Mouse (Mus musculus) small intestine, adult 2 months (tissue): ENCODE measurements at regions not wholly inside any gene's neighbourhood (a gene's known extent, or its start where the extent isn't known, plus 50 kb on each side); places are given as distances from the start of the nearest gene placed in this dataset.

ENCODE experiments used
- H3K27ac ChIP-seq: fragments of 200-500 bp; 2 replicates; pipeline ENCODE4 v1.5.1; 2012; ENCODE audit warnings: low read depth, low read length, control low read depth, inconsistent platforms; ENCODE audit not compliant: insufficient read depth
- H3K27me3 ChIP-seq: fragments of 200-500 bp; 2 replicates; pipeline ENCODE4 v1.6.1; 2012; ENCODE audit warnings: mild to moderate bottlenecking, moderate library complexity, low read length, inconsistent platforms; ENCODE audit not compliant: control insufficient read depth, insufficient read depth
- H3K36me3 ChIP-seq: fragments of 200-500 bp; 2 replicates; pipeline ENCODE4 v1.6.1; 2012; ENCODE audit warnings: mild to moderate bottlenecking, low read length, control low read depth, inconsistent platforms; ENCODE audit not compliant: control insufficient read depth, insufficient read depth
- H3K4me1 ChIP-seq: fragments of 200-500 bp; 2 replicates; pipeline ENCODE4 v1.6.1; 2012; ENCODE audit warnings: low read length, inconsistent platforms, mixed read lengths; ENCODE audit not compliant: control insufficient read depth, insufficient read depth, insufficient read length
- H3K4me3 ChIP-seq: fragments of 200-500 bp; 2 replicates; pipeline ENCODE4 v1.5.1; 2012; ENCODE audit warnings: low read depth, mild to moderate bottlenecking, control low read depth, inconsistent platforms, low read length, moderate library complexity
- CTCF ChIP-seq: fragments of 200-500 bp; IDR thresholded peaks from 2 replicates; pipeline ENCODE4 v1.5.1; 2012; ENCODE audit warnings: low read depth, mild to moderate bottlenecking, control low read depth, inconsistent platforms, low read length, moderate library complexity, mixed read lengths; ENCODE audit not compliant: insufficient replicate concordance, insufficient read length; ENCODE audit errors: extremely low read depth
- POLR2A ChIP-seq: fragments of 200-500 bp; IDR thresholded peaks from 2 replicates; pipeline ENCODE4 v1.6.1; 2012; ENCODE audit warnings: low read depth, mild to moderate bottlenecking, control low read depth, inconsistent platforms, low read length, moderate library complexity
- WGBS: fragments of 180-500 bp; shearing (Covaris S2); methylation state at CpG from one replicate; pipeline ENCODE4 v1.1.7; 2018; 5-methylcytosine and 5-hydroxymethylcytosine counted together

DNA sequence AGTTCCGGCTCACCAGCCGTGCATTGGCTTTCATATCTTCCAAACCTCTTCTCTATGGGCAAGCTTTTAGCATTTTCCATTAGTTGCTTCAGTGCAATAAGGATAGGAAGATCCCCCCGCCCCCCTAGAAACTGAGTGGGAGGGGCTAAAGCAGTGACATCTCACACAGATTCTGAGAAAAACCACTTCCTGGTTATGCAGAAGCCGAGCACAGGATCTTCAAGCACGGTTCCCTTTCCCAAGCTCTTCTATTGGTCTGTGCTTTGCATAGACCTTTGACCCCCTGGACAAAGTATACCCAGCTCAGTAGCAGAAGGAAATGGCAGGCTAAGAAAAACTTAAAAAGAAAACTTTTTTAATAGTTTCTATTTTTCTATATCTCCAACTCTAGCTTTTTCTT, 86.1 kb upstream of the Cep162 start:
- Histone ChIP-seq H3K36me3 (no peaks in the 10 kb centered on the region), H3K4me1 (no peaks in the 10 kb centered on the region), H3K27ac (no peak overlapping the region), H3K27me3 (no peaks in the 10 kb centered on the region), H3K4me3 (no peak overlapping the region)
- no peak for TF ChIP-seq CTCF
- TF ChIP-seq POLR2A, result no peak
- WGBS, result 55% methylated on average over 5 of the region's 5 CpGs

DNA sequence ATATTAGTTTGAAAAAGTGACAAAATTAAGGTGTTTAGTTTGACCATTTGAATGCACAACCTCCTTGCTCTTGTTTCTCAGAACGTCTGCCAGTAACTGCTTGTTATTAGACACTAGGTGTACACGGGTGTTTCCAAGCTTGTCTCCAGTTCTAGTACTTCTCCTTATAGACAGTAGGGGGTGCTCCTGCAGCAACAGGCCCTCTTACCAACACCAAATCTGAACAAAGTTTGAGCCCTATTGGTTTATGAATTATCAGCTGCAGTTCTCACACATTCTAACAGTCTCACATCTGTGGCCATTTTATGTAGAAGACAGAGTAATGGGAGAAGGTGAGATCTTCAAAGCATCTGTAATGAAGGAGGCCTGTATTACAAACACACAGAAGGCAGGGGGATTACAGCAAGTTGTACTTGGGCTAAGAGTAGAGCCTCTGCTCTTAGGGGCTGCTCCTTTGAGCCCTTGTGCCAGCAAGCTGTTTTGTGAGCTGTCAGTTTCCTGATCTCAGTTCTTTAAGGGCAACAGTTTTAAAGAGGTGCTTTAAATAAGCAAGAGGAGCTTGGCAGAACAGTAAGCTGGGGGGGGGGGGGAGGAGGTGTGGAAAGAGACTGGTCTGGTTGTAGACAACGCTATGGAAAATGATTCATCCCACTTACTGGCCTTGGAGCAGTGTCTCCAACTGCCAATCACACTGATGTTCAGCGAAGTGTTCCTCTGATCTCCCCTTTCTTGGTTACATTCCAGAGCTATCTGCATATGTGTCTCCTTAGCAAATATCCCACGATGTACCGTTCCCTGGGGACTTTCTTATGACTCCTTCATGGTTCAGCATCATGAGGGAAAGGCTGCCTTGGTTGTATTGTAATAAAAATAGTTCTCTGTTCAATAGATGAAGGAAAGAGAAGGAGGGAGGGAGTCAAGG, 71.3 kb upstream of the Cep162 start:
- TF ChIP-seq POLR2A (no peak), CTCF (no peak)
- H3K27me3 ChIP-seq, result no peaks in the 10 kb centered on the region
- H3K4me3 ChIP-seq, result no peak overlapping the region
- no peaks in the 10 kb centered on the region for H3K36me3 ChIP-seq
- H3K27ac ChIP-seq, result no peak overlapping the region
- no peaks in the 10 kb centered on the region for H3K4me1 ChIP-seq
- WGBS, result 44% methylated on average over 6 of the region's 6 CpGs

DNA sequence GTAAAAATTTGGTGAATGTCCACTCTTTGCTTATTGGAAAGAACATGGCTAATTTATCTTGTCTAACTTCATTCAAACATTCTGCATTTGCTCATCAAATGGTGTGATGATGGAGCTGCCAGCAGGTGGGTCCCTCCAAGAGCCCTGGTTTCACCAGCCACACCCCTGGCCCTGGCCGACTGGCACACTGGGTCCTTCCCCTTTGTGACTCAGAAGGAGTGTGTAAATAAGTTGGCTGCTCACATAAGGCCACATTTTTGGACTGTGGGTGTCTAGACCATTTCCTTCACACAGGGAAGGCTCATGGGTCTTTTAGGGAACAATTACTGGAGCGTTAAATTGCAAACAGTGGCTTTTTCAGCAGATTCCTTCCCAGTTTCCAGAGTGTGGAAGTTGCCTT, 68.4 kb upstream of the Cep162 start:
- WGBS, result 51% methylated on average over 2 of the region's 2 CpGs
- TF ChIP-seq POLR2A, result no peak
- TF ChIP-seq CTCF, result no peak
- Histone ChIP-seq H3K4me3 (no peak overlapping the region), H3K27me3 (no peaks in the 10 kb centered on the region), H3K36me3 (no peaks in the 10 kb centered on the region), H3K27ac (no peak overlapping the region), H3K4me1 (no peaks in the 10 kb centered on the region)

GRCm38 (mm10) chr9:87320758-87321157, 65.4 kb upstream of the Cep162 start:
- H3K27me3 ChIP-seq, result no peaks in the 10 kb centered on the region
- H3K36me3 ChIP-seq, result no peaks in the 10 kb centered on the region
- 92% methylated on average over 13 of the region's 13 CpGs for WGBS
- H3K4me1 ChIP-seq, result no peaks in the 10 kb centered on the region
- TF ChIP-seq CTCF (no peak), POLR2A (no peak)
- H3K4me3 ChIP-seq, result no peak overlapping the region
- H3K27ac ChIP-seq, result no peak overlapping the region

DNA sequence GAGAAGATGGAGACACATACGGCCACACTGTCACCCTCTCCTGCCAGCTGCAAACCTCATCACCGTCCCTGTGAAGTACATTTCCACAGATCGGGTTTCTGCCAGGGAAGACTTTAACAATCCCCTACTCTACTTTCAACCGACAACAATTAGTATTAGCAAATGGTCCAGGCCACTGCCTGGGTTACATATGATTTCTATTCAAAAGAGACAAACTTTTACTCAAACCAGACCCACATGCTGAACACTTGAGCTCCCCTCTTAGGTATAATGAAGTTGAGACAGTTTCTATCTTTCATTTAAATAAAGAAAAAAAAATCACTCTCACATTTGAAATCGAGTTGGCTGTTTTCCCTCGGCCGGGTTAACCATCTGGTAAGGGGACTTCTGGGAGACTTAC, 63.4 kb upstream of the Cep162 start:
- no peak for TF ChIP-seq POLR2A
- no peak for TF ChIP-seq CTCF
- H3K36me3 ChIP-seq, result no peaks in the 10 kb centered on the region
- H3K4me3 ChIP-seq, result no peak overlapping the region
- 79% methylated on average over 7 of the region's 7 CpGs for WGBS
- H3K4me1 ChIP-seq, result no peaks in the 10 kb centered on the region
- H3K27ac ChIP-seq, result no peak overlapping the region
- no peaks in the 10 kb centered on the region for H3K27me3 ChIP-seq

- WGBS, result 52% methylated on average over 6 of the region's 6 CpGs
- TF ChIP-seq CTCF, result no peak
- no peak for TF ChIP-seq POLR2A
- Histone ChIP-seq H3K4me1 (no peaks in the 10 kb centered on the region), H3K36me3 (no peaks in the 10 kb centered on the region), H3K27me3 (no peaks in the 10 kb centered on the region), H3K4me3 (no peak overlapping the region), H3K27ac (no peak overlapping the region)
Measured at GRCm38 (mm10) chr9:87310150-87310549, 54.8 kb upstream of the Cep162 start.
